Mouse (Mus musculus) olfactory bulb, adult 2 months (tissue): ENCODE data around the gene Hmox2. TPM values are rescaled to one million over a fixed set of nuclear protein-coding genes. Genes with fewer than 3 reads are reported as not detected.
A peak's percentile ranks its signal among the peaks of the same experiment; 100 is the strongest.

Experiments used
- H3K27ac ChIP-seq: fragments of 200-500 bp; 2 replicates; pipeline ENCODE4 v1.5.1; 2012; ENCODE audit warnings: low read depth, low read length; ENCODE audit not compliant: insufficient read depth
- H3K4me1 ChIP-seq: fragments of 200-500 bp; 2 replicates; pipeline ENCODE4 v1.6.1; 2012; ENCODE audit warnings: low read length; ENCODE audit not compliant: control insufficient read depth, insufficient read depth
- H3K4me3 ChIP-seq: fragments of 200-500 bp; 2 replicates; pipeline ENCODE4 v1.5.1; 2012; ENCODE audit warnings: mild to moderate bottlenecking, low read depth, low read length, moderate library complexity; ENCODE audit not compliant: insufficient read depth
- CTCF ChIP-seq: fragments of 200-500 bp; IDR thresholded peaks from 2 replicates; pipeline ENCODE4 v1.5.1; 2012; ENCODE audit warnings: low read depth, mild to moderate bottlenecking, low read length, moderate library complexity; ENCODE audit not compliant: insufficient read depth
- POLR2A ChIP-seq: fragments of 200-500 bp; IDR thresholded peaks from 2 replicates; pipeline ENCODE4 v1.6.1; 2012; ENCODE audit warnings: mild to moderate bottlenecking, low read depth, low read length, moderate library complexity; ENCODE audit not compliant: insufficient read depth
- WGBS: fragments of 180-500 bp; shearing (Covaris S2); methylation state at CpG from one replicate; pipeline ENCODE4 v1.1.7; 2018; 5-methylcytosine and 5-hydroxymethylcytosine counted together
- polyA plus RNA-seq: library from polyadenylated mRNA; stranded (reverse); fragments of >200 nt; gene quantifications from 2 replicates; pipeline ENCODE4 v1.2.4, GENCODE M21; 2012; ENCODE audit warnings: low replicate concordance; ENCODE audit not compliant: missing spikeins, insufficient read depth, insufficient read length

Hmox2 gene
- polyA plus RNA-seq, 1 experiment: not detected

GRCm38 (mm10) chr16:4773289-4773970, 47.3 kb downstream of the Hmox2 start:
- Histone ChIP-seq H3K27ac (peak overlapping the region; percentile 40; the same call in 1 of the 2 replicates), H3K4me3 (no peak overlapping the region), H3K4me1 (peaks cover 11% of the 10 kb centered on the region)
- TF ChIP-seq POLR2A (no peak), CTCF (no peak)
- WGBS: 17% methylated on average over 1 of the region's 1 CpGs

- H3K27ac ChIP-seq: peak overlapping the region; percentile 8; the same call in 1 of the 2 replicates
- WGBS: 94% methylated on average over 3 of the region's 3 CpGs
- H3K4me1 ChIP-seq: peaks cover 20% of the 10 kb centered on the region
- no peak overlapping the region for H3K4me3 ChIP-seq
- TF ChIP-seq POLR2A: no peak
- TF ChIP-seq CTCF: no peak
These were observed 51.2 kb downstream of the Hmox2 start for GRCm38 (mm10) chr16:4777171-4777904.

- 95% methylated on average over 4 of the region's 4 CpGs for WGBS
- H3K27ac ChIP-seq: peak overlapping the region; percentile 8; the same call in 1 of the 2 replicates
- no peak for TF ChIP-seq POLR2A
These were observed 51.9 kb downstream of the Hmox2 start for GRCm38 (mm10) chr16:4777905-4778609.

GRCm38 (mm10) chr16:4778940-4779339, 52.8 kb downstream of the Hmox2 start:
- no peak overlapping the region for H3K4me3 ChIP-seq
- peaks cover 19% of the 10 kb centered on the region for H3K4me1 ChIP-seq
- no peak overlapping the region for H3K27ac ChIP-seq
- TF ChIP-seq POLR2A (no peak), CTCF (no peak)
- 58% methylated on average over 4 of the region's 4 CpGs for WGBS

More at GRCm38 (mm10) chr16:4777905-4778609, 51.9 kb downstream of the Hmox2 start:
- H3K4me3 ChIP-seq: no peak overlapping the region
- peaks cover 20% of the 10 kb centered on the region for H3K4me1 ChIP-seq

GRCm38 (mm10) chr16:4781524-4782196, 55.5 kb downstream of the Hmox2 start:
- no peak for TF ChIP-seq POLR2A
- no peak for TF ChIP-seq CTCF
- WGBS: 29% methylated on average over 5 of the region's 5 CpGs
- H3K27ac ChIP-seq: peak overlapping the region; percentile 47
- H3K4me3 ChIP-seq: no peak overlapping the region
- H3K4me1 ChIP-seq: peaks cover 21% of the 10 kb centered on the region

GRCm38 (mm10) chr16:4782515-4782914, 56.4 kb downstream of the Hmox2 start:
- TF ChIP-seq POLR2A (no peak), CTCF (no peak)
- H3K4me3 ChIP-seq: no peak overlapping the region
- H3K27ac ChIP-seq: no peak overlapping the region
- H3K4me1 ChIP-seq: peaks cover 22% of the 10 kb centered on the region

- no peak overlapping the region; the same call in 1 of the 2 replicates for H3K27ac ChIP-seq
- no peak overlapping the region for H3K4me3 ChIP-seq
- H3K4me1 ChIP-seq: peaks cover 13% of the 10 kb centered on the region
- TF ChIP-seq CTCF: no peak
- TF ChIP-seq POLR2A: no peak
- 34% methylated on average over 4 of the region's 4 CpGs for WGBS
These were observed 59.5 kb downstream of the Hmox2 start for GRCm38 (mm10) chr16:4785706-4786105.

- Histone ChIP-seq H3K27ac (no peak overlapping the region), H3K4me1 (peaks cover 8% of the 10 kb centered on the region; the same call in 1 of the 2 replicates), H3K4me3 (no peak overlapping the region)
- TF ChIP-seq POLR2A (no peak), CTCF (no peak)
These were observed 62.0 kb downstream of the Hmox2 start for GRCm38 (mm10) chr16:4788176-4788575.

GRCm38 (mm10) chr16:4789311-4789768, 63.2 kb downstream of the Hmox2 start:
- H3K4me1 ChIP-seq: peaks cover 5% of the 10 kb centered on the region; the same call in 1 of the 2 replicates
- H3K27ac ChIP-seq: peak overlapping the region; percentile 64; the same call in 1 of the 2 replicates
- peak overlapping the region; percentile 84 for H3K4me3 ChIP-seq
- TF ChIP-seq CTCF (no peak), POLR2A (no peak)
- 0% methylated on average over 29 of the region's 29 CpGs for WGBS
